Mouse (Mus musculus) small intestine, adult 2 months (tissue): ENCODE results near the gene Itgb3.

ENCODE experiments used
- CTCF ChIP-seq: fragments of 200-500 bp; IDR thresholded peaks from 2 replicates; pipeline ENCODE4 v1.5.1; 2012; ENCODE audit warnings: low read depth, mild to moderate bottlenecking, control low read depth, inconsistent platforms, low read length, moderate library complexity, mixed read lengths; ENCODE audit not compliant: insufficient replicate concordance, insufficient read length; ENCODE audit errors: extremely low read depth
- POLR2A ChIP-seq: fragments of 200-500 bp; IDR thresholded peaks from 2 replicates; pipeline ENCODE4 v1.6.1; 2012; ENCODE audit warnings: low read depth, mild to moderate bottlenecking, control low read depth, inconsistent platforms, low read length, moderate library complexity

- TF ChIP-seq CTCF (no peak), POLR2A (no peak)
Measured at GRCm38 (mm10) chr11:104581446-104582307, 26.1 kb upstream of the Itgb3 start.
